Mouse (Mus musculus) embryonic fibroblast, embryonic 13.5 days (primary cell): Measurements from ENCODE around the gene Eno4. TPM values are rescaled to one million over a fixed set of nuclear protein-coding genes. Genes with fewer than 3 reads are reported as not detected.

ENCODE experiments used
- H3K27ac ChIP-seq: 2 replicates; pipeline ENCODE4 v1.5.1; 2012; ENCODE audit warnings: low read length, control low read depth, inconsistent platforms; ENCODE audit not compliant: insufficient read depth
- H3K4me1 ChIP-seq: 2 replicates; pipeline ENCODE4 v1.6.1; 2011; ENCODE audit warnings: low read length; ENCODE audit not compliant: control insufficient read depth, insufficient read depth
- H3K4me3 ChIP-seq: 2 replicates; pipeline ENCODE4 v1.5.1; 2011; ENCODE audit warnings: mild to moderate bottlenecking, control low read depth, low read length; ENCODE audit not compliant: insufficient read depth
- CTCF ChIP-seq: IDR thresholded peaks from 2 replicates; pipeline ENCODE4 v1.5.1; 2011; ENCODE audit warnings: mild to moderate bottlenecking, control low read depth, low read length, moderate library complexity, borderline replicate concordance; ENCODE audit not compliant: insufficient read depth
- POLR2A ChIP-seq: IDR thresholded peaks from 2 replicates; pipeline ENCODE4 v1.6.1; 2011; ENCODE audit warnings: low read depth, mild to moderate bottlenecking, control low read depth, low read length, moderate library complexity
- polyA plus RNA-seq: library from polyadenylated mRNA; stranded (reverse); fragments of >200 nt; gene quantifications from 2 replicates; pipeline ENCODE4 v1.2.4, GENCODE M21; 2011; ENCODE audit warnings: low read depth; ENCODE audit not compliant: missing spikeins, insufficient read length

Gene Eno4
- polyA plus RNA-seq, 1 experiment: not detected

GRCm38 (mm10) chr19:58968731-58969506 lies 25.7 kb downstream of the Eno4 start:
- TF ChIP-seq POLR2A (no peak), CTCF (no peak)
- Histone ChIP-seq H3K27ac (no peak overlapping the region), H3K4me3 (no peak overlapping the region), H3K4me1 (no peaks in the 10 kb centered on the region)

- no peak overlapping the region for H3K27ac ChIP-seq
- TF ChIP-seq POLR2A: no peak
- no peak overlapping the region; the same call in 1 of the 2 replicates for H3K4me3 ChIP-seq
- H3K4me1 ChIP-seq: no peaks in the 10 kb centered on the region
Measured at GRCm38 (mm10) chr19:58970826-58971225, 27.6 kb downstream of the Eno4 start.

DNA sequence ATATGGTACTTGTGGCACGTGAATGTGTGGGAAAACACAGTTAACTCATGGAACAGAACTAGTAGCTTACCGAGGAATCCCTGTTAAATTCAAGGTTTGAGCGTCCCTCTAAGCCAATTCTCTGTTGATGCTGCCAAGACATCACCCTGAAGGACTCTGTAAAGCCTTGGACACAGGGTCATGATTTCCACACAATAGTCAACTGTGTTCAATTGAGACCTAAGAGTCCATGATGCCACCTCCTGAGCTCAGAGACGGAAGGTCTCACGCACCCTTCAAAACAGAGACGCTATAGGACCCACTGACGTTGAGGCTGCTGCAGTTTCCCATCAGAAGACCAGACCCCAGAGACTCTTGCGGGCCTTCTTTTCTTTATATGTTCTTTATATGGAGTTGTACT lies 30.9 kb downstream of the Eno4 start:
- TF ChIP-seq POLR2A: no peak
- no peak for TF ChIP-seq CTCF
- Histone ChIP-seq H3K27ac (no peak overlapping the region), H3K4me1 (peaks cover 2% of the 10 kb centered on the region), H3K4me3 (no peak overlapping the region)

GRCm38 (mm10) chr19:58975216-58975863 lies 32.1 kb downstream of the Eno4 start:
- no peak overlapping the region for H3K4me3 ChIP-seq
- H3K4me1 ChIP-seq: peaks cover 5% of the 10 kb centered on the region
- no peak overlapping the region for H3K27ac ChIP-seq
- TF ChIP-seq POLR2A: no peak
- TF ChIP-seq CTCF: no peak

GRCm38 (mm10) chr19:58978401-58979171 lies 35.4 kb downstream of the Eno4 start:
- peaks cover 6% of the 10 kb centered on the region for H3K4me1 ChIP-seq

DNA sequence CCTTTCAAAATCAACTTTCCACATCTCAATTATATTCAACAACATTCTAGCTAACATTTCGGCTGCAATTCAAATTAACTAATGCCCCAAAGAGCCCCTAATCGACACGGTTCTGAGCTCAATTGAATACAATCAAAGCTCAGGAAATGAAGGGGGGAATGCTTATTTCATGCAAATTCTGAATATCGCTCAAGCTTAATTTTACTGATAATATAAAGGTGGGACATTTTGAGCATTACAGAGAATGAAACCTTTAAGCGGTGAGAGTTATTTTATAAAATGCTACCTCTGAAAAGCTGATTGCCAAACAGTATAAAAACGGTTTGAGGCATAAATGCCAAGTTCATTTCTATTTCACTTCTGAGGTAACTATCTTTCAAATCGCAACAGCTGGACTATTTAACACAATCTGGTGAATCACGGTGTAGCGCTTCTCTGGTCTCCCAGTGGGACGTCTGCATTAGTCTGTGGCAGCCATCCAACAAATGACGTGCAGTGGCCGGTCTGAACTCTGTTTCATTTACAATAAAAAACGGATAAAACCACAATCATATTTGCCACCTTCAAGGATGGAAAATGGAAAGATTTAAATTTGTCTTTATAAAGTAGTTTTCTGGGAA lies 36.3 kb downstream of the Eno4 start:
- Histone ChIP-seq H3K4me3 (no peak overlapping the region), H3K27ac (peak overlapping the region; percentile 51), H3K4me1 (peaks cover 6% of the 10 kb centered on the region)
- no peak for TF ChIP-seq POLR2A
- no peak for TF ChIP-seq CTCF

More at GRCm38 (mm10) chr19:58978401-58979171, 35.4 kb downstream of the Eno4 start:
- no peak overlapping the region for H3K4me3 ChIP-seq
- TF ChIP-seq POLR2A: 0 out of 2 replicates have a peak, but pooled peaks have one; percentile 12
- TF ChIP-seq CTCF: no peak
- H3K27ac ChIP-seq: peak overlapping the region; percentile 51

- peak overlapping the region; percentile 36; the same call in 1 of the 2 replicates for H3K27ac ChIP-seq
- H3K4me3 ChIP-seq: no peak overlapping the region
- TF ChIP-seq POLR2A: no peak
- TF ChIP-seq CTCF: no peak
- H3K4me1 ChIP-seq: peaks cover 6% of the 10 kb centered on the region
Measured at GRCm38 (mm10) chr19:58980056-58980440, 36.8 kb downstream of the Eno4 start.

GRCm38 (mm10) chr19:58981571-58981970 lies 38.3 kb downstream of the Eno4 start:
- no peak for TF ChIP-seq CTCF
- no peak for TF ChIP-seq POLR2A

DNA sequence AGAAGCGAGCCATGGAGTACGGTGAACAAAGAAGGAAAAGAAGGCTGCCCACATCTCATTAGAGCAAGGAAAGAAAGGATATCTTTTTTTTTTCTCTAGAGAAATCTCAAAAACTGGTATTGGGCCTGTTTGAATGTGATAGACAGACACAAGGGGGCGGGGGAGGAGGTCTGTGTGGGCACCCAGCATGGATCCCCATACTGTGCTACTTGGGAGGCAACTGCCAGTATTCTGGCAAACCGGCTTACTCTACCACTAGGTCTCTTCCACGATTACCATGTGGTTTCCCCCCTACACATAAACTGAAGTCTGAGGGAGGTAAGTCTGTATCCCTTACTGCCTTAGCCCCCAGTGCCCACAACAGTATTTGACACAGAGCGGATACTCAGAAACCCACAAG lies 59.6 kb downstream of the Eno4 start:
- no peak overlapping the region for H3K4me3 ChIP-seq
- no peak overlapping the region for H3K27ac ChIP-seq
- TF ChIP-seq POLR2A (no peak), CTCF (no peak)
- H3K4me1 ChIP-seq: no peaks in the 10 kb centered on the region

More at GRCm38 (mm10) chr19:58981571-58981970, 38.3 kb downstream of the Eno4 start:
- H3K4me1 ChIP-seq: peaks cover 6% of the 10 kb centered on the region
- no peak overlapping the region for H3K4me3 ChIP-seq
- no peak overlapping the region for H3K27ac ChIP-seq
